Mouse (Mus musculus) lung, adult 2 months (tissue): ENCODE measurements around the gene Cep131.

Experiments used
- CTCF ChIP-seq: fragments of 200-500 bp; IDR thresholded peaks from 2 replicates; pipeline ENCODE4 v1.5.1; 2011; ENCODE audit warnings: mild to moderate bottlenecking, low read length, control low read depth; ENCODE audit not compliant: insufficient read depth
- POLR2A ChIP-seq: fragments of 200-500 bp; IDR thresholded peaks from 2 replicates; pipeline ENCODE4 v1.6.1; 2011; ENCODE audit warnings: low read depth, mild to moderate bottlenecking, control low read depth, low read length, borderline replicate concordance; ENCODE audit errors: extremely low read depth

DNA sequence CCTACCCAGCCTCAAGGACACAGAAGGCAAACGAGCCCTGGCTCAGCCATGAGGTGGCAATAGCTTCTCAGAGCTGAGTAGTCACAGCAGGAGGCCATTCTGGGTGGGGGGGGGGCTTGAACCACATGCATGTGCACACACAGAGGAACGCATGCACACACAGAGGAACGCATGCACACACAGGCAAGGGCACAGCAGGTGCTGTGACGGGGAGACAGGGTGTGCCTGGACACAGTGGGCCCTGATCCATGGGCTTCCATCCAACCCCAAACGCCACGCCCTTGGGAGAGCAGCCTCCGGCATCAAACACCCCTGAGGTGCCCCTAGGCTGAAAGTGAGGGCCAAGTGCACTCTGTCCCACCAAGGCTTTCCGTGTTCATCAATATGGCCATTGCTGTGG is 49.6 kb upstream of the Cep131 start:
- TF ChIP-seq POLR2A (no peak), CTCF (no peak)
